Mouse (Mus musculus): Measurements from ENCODE around the gene Hsf2bp.

DNA sequence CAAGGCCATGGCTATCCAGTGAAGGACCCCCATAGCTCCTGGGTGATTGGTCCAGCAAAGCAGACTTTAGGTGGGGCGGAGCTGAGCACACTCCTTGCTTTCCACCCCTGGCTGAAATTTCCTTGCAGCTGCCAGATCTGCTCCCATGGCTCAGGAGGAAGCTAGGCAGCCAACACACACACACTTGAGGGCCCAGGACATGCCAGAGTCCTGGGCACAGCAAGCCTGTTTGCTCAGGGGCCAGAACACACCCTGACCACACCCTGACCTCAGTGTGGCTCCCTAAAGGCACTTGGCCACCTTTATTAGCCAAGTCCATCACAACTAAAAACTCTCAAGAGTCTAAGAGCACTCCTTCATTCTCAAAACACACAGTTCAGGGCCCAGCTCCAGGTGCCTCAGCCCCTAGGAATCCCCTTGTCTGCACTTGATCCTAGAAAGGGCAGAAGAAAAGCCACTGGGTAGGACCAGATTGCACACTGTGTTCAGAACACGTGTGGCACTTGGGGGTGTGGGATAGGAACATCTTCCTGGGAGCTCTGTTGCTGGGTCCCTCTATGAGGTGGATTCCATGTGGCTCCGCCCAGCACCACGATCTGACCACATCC, 138.9 kb downstream of the Hsf2bp start:
- TF ChIP-seq POLR2A (IDR thresholded peaks at IDR 0.05; ENCODE audit: borderline replicate concordance, low read depth, low read length): no peak
- TF ChIP-seq CTCF (IDR thresholded peaks at IDR 0.05; ENCODE audit: low read depth, low read length): no peak

All from bone marrow macrophage, adult 2 months (primary cell).